Mouse (Mus musculus) cortical plate, adult 2 months (tissue): ENCODE measurements at regions not wholly inside any gene's neighbourhood (a gene's known extent, or its start where the extent isn't known, plus 50 kb on each side); places are given as distances from the start of the nearest gene placed in this dataset.

Experiments
- H3K27ac ChIP-seq: fragments of 200-500 bp; 2 replicates; pipeline ENCODE4 v1.5.1; 2012; ENCODE audit warnings: low read length, control low read depth, inconsistent platforms; ENCODE audit not compliant: insufficient read depth
- H3K4me1 ChIP-seq: fragments of 200-500 bp; 2 replicates; pipeline ENCODE4 v1.6.1; 2011; ENCODE audit warnings: low read length; ENCODE audit not compliant: control insufficient read depth, insufficient read depth
- H3K4me3 ChIP-seq: fragments of 200-500 bp; 2 replicates; pipeline ENCODE4 v1.5.1; 2011; ENCODE audit warnings: mild to moderate bottlenecking, low read length, control low read depth; ENCODE audit not compliant: insufficient read depth
- CTCF ChIP-seq: fragments of 200-500 bp; IDR thresholded peaks from 2 replicates; pipeline ENCODE4 v1.5.1; 2011; ENCODE audit warnings: mild to moderate bottlenecking, control low read depth, low read length; ENCODE audit not compliant: insufficient read depth; ENCODE audit errors: extremely low read depth
- POLR2A ChIP-seq: fragments of 200-500 bp; IDR thresholded peaks from 2 replicates; pipeline ENCODE4 v1.6.1; 2011; ENCODE audit warnings: mild to moderate bottlenecking, low read length, control low read depth; ENCODE audit not compliant: insufficient read depth; ENCODE audit errors: extremely low read depth

- H3K4me1 ChIP-seq: no peaks in the 10 kb centered on the region
- TF ChIP-seq POLR2A: no peak
- TF ChIP-seq CTCF: peak; percentile 82
- no peak overlapping the region for H3K27ac ChIP-seq
Observed at GRCm38 (mm10) chr16:78452303-78452702, 75.3 kb upstream of the Btg3 start.

DNA sequence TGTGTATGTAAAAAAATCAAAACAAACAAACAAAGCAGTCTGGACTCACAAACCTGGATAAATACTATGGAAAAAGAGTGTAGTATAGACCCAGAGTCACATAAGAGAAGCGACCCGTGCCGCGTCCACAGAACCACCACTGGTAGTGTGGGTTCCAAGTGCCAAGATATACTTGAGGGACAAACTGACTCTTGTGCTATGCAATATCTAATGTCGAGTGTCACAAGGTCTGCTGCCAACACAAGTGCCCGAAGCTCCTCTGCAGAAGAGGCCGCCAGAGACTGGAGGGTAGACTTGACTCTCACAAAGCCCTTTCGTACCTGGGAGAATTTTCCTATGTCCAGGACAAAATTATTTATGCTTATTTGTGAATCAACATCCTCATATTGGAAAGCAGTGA, 74.8 kb upstream of the Btg3 start:
- H3K4me1 ChIP-seq: no peaks in the 10 kb centered on the region
- no peak overlapping the region for H3K27ac ChIP-seq
- no peak for TF ChIP-seq CTCF
- no peak for TF ChIP-seq POLR2A
- H3K4me3 ChIP-seq: no peak overlapping the region

More at GRCm38 (mm10) chr16:78452303-78452702, 75.3 kb upstream of the Btg3 start:
- no peak overlapping the region for H3K4me3 ChIP-seq

GRCm38 (mm10) chr16:78451251-78451650, 74.3 kb upstream of the Btg3 start:
- Histone ChIP-seq H3K27ac (no peak overlapping the region), H3K4me3 (no peak overlapping the region), H3K4me1 (no peaks in the 10 kb centered on the region)
- TF ChIP-seq CTCF (no peak), POLR2A (no peak)

- Histone ChIP-seq H3K4me3 (no peak overlapping the region), H3K4me1 (no peaks in the 10 kb centered on the region), H3K27ac (no peak overlapping the region)
- TF ChIP-seq CTCF (no peak), POLR2A (no peak)
Observed at GRCm38 (mm10) chr16:78449231-78449630, 72.2 kb upstream of the Btg3 start.

GRCm38 (mm10) chr16:78443262-78443661, 66.3 kb upstream of the Btg3 start:
- Histone ChIP-seq H3K4me3 (no peak overlapping the region; the same call in 1 of the 2 replicates), H3K4me1 (peaks cover 2% of the 10 kb centered on the region), H3K27ac (0 out of 2 replicates have a peak overlapping the region, but pooled peaks have one; percentile 54)
- TF ChIP-seq POLR2A (0 out of 2 replicates have a peak, but pooled peaks have one; percentile 21), CTCF (no peak)

DNA sequence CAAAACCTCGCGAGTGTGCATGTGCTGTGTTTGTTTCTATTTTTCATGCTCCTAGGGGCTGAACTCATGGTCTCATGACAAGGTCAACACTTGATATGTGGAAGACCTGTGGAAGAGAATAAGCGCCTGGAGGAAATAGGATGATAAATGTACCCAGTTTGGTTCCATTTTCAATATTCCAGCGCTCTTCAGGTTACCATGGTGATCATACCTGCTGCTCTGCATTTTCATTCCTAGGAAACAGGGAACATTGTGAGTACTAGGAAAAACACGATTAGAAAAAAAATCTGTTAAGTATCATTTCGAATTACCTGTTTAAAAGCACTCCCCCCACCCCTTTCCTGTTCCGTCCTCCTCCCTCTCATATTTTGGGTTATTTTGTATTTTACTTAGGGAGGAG, 65.8 kb upstream of the Btg3 start:
- 0 out of 2 replicates have a peak overlapping the region, but pooled peaks have one; percentile 54 for H3K27ac ChIP-seq
- H3K4me1 ChIP-seq: peaks cover 2% of the 10 kb centered on the region
- TF ChIP-seq POLR2A (no peak), CTCF (no peak)
- H3K4me3 ChIP-seq: no peak overlapping the region

DNA sequence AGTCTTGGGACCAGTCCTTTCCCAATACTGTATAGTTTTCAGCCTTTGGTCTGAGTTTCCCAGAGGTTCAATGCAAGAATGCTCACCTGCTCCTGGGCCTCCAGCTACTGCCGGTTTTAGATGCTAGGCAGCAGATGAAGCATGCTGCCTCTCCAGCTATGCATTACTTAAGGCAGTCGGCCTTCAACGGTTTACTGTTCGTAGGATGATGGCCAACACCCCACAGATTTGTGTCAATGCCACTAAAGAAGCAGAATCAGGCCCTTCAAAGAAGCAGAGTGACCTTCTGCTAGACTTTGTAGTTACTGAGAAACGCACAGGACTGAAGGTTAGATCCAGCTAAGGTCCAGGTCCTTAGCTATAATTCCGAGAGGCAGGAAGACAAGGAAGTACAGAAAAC, 65.0 kb upstream of the Btg3 start:
- no peak overlapping the region for H3K27ac ChIP-seq
- H3K4me1 ChIP-seq: peaks cover 2% of the 10 kb centered on the region
- no peak overlapping the region for H3K4me3 ChIP-seq
- TF ChIP-seq CTCF: no peak
- TF ChIP-seq POLR2A: no peak

DNA sequence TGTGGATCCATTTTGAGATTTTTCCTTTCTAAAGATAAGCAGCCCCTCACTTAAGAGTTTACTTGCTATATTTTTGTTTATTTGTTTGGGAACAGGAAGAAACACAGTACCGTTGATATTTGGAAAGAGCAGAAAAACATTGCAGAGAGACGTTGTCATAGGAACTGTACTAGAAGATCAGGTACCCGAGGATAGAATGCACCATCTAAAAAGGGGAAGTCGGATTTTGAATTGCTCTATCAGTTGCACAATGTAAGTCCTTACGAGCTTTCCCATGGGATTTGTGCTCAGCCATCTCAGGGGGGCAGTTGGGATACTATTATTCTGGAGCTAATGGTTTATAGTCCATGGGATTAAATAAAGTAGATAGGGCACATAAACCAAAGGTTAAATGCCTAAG, 58.7 kb upstream of the Btg3 start:
- TF ChIP-seq POLR2A: no peak
- no peak for TF ChIP-seq CTCF
- Histone ChIP-seq H3K4me3 (no peak overlapping the region), H3K4me1 (no peaks in the 10 kb centered on the region), H3K27ac (no peak overlapping the region)

- H3K4me3 ChIP-seq: peak overlapping the region; percentile 31
- peak overlapping the region; percentile 58 for H3K27ac ChIP-seq
- TF ChIP-seq CTCF (no peak), POLR2A (no peak; the same call in 1 of the 2 replicates)
- H3K4me1 ChIP-seq: peaks cover 1% of the 10 kb centered on the region; the same call in 1 of the 2 replicates
Observed at GRCm38 (mm10) chr16:78427470-78428041, 50.6 kb upstream of the Btg3 start.
